Mouse (Mus musculus) heart, adult 2 months (tissue): ENCODE data around the gene Rsbn1l.

Experiments used
- CTCF ChIP-seq: fragments of 200-600 bp; IDR thresholded peaks from 2 replicates; pipeline ENCODE4 v1.8.1; 2022; ENCODE audit warnings: antibody characterized with exemption, mild to moderate bottlenecking, moderate library complexity
- EP300 ChIP-seq: fragments of 200-500 bp; IDR thresholded peaks from 2 replicates; pipeline ENCODE4 v1.6.1; 2011; ENCODE audit warnings: low read depth, low read length, control low read depth; ENCODE audit not compliant: insufficient read depth
- POLR2A ChIP-seq: fragments of 200-500 bp; IDR thresholded peaks from 2 replicates; pipeline ENCODE4 v1.6.1; 2011; ENCODE audit warnings: mild to moderate bottlenecking, low read depth, low read length, control low read depth; ENCODE audit not compliant: insufficient read depth

DNA sequence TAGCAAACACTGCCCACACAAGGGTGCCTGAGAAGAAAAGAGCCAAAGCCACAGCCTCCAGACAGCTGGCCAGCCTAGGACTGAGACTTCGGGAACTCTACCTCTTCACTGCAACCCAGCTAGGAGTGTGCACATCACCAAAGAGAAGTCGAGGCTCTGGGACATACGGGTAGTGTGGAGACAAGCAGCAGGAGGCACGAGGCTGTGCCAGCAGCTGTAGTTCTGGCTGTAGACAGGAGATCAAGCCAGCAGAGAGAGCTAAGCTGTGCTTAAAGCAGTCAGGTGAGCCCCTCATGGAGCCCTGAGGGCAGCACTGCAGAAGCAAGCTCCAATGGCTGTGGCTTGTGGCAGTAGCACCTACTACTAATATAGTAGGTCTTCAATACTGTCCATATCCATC is 15.5 kb downstream of the Rsbn1l start:
- TF ChIP-seq CTCF (no peak), POLR2A (no peak), EP300 (no peak)
